Mouse (Mus musculus) liver, postnatal 0 days (tissue): ENCODE measurements around the gene Spon1. TPM values are rescaled to one million over a fixed set of nuclear protein-coding genes. Genes with fewer than 3 reads are reported as not detected.

ENCODE experiments used
- ATAC-seq: fragments of 200-750 bp; cut with Nextera tagmentation; 2 replicates; pipeline ENCODE4 v1.8.0; 2017; ENCODE audit warnings: mild to moderate bottlenecking, moderate library complexity
- DNase-seq: peaks from one replicate; pipeline ENCODE4 v3.0.0-alpha.2; 2016
- H3K27ac ChIP-seq: fragments of 300-500 bp; sonication (generic); 2 replicates; pipeline ENCODE4 v1.5.1; 2014; ENCODE audit warnings: antibody characterized with exemption, moderate library complexity, mild to moderate bottlenecking, low read depth
- H3K27me3 ChIP-seq: fragments of 300-500 bp; sonication (generic); 2 replicates; pipeline ENCODE4 v1.6.1; 2014; ENCODE audit warnings: low read length, control low read depth, mixed read lengths; ENCODE audit not compliant: insufficient read depth
- H3K36me3 ChIP-seq: fragments of 300-500 bp; sonication (generic); replicated peaks from 2 replicates; pipeline ENCODE4 v1.6.1; 2014; ENCODE audit warnings: mild to moderate bottlenecking, control low read depth, low read length, moderate library complexity, mixed read lengths; ENCODE audit not compliant: insufficient read depth
- H3K4me1 ChIP-seq: fragments of 300-500 bp; sonication (generic); 2 replicates; pipeline ENCODE4 v1.6.1; 2014; ENCODE audit warnings: antibody characterized with exemption, mild to moderate bottlenecking, control low read depth; ENCODE audit not compliant: insufficient read depth
- H3K4me2 ChIP-seq: fragments of 300-500 bp; sonication (generic); 2 replicates; pipeline ENCODE4 v1.6.1; 2014; ENCODE audit warnings: low read depth, mild to moderate bottlenecking, low read length, moderate library complexity, mixed read lengths
- H3K4me3 ChIP-seq: fragments of 300-500 bp; sonication (generic); 2 replicates; pipeline ENCODE4 v1.5.1; 2014; ENCODE audit warnings: low read depth, low read length
- H3K9ac ChIP-seq: fragments of 300-500 bp; sonication (generic); replicated peaks from 2 replicates; pipeline ENCODE4 v1.6.1; 2014; ENCODE audit warnings: mild to moderate bottlenecking, moderate library complexity
- H3K9me3 ChIP-seq: fragments of 300-500 bp; sonication (generic); 2 replicates; pipeline ENCODE4 v1.6.1; 2016; ENCODE audit warnings: mild to moderate bottlenecking, control low read depth, low read length, mixed read lengths
- CTCF ChIP-seq: sonication (generic); IDR thresholded peaks from 2 replicates; pipeline ENCODE4 v1.5.1; 2016; ENCODE audit warnings: antibody characterized with exemption, low read depth
- EP300 ChIP-seq: IDR thresholded peaks from 2 replicates; pipeline ENCODE4 v1.6.1; 2016; ENCODE audit warnings: antibody characterized with exemption, low read depth, mild to moderate bottlenecking
- WGBS: fragments of 180-500 bp; shearing (Covaris S2); extraction: QIAGEN DNeasy Blood & Tissue Kit; methylation state at CpG from one replicate; pipeline ENCODE4 v1.1.7; 2014; ENCODE audit not compliant: insufficient replicate concordance; 5-methylcytosine and 5-hydroxymethylcytosine counted together
- polyA plus RNA-seq: library from polyadenylated mRNA; unstranded; fragments of >200 nt; fragmentation: Nextera tagmentation; extraction: Ambion mirVana; gene quantifications from 2 replicates; pipeline ENCODE4 v1.2.1, GENCODE M21; 2015

Spon1 gene
- polyA plus RNA-seq, 1 experiment from 2014 or later = 0.35 TPM

DNA sequence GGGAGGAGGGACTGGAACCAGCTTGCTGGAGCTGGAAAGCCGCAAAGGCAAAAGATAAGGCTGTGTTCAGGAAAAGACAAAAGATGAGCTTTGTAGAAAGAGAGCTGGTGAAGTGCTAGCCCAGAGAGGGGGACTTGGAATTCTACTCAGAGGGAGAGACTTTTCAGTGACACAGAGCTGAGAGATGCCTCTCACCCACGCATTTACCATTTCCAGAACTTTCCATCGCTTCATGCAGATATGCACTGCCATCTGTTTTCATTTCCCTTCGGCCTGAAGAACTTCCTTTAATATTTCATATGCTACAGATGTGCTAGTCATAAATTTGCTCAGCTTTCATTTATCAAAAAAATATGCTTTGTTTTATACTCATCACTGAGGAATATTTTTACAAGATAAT is 150.1 kb downstream of the Spon1 start:
- DNase-seq (no peak), ATAC-seq (no peak)
- H3K4me2 ChIP-seq = no peak overlapping the region
- no peak overlapping the region for H3K9ac ChIP-seq
- no peaks in the 10 kb centered on the region for H3K27me3 ChIP-seq
- H3K36me3 ChIP-seq = no peaks in the 10 kb centered on the region
- H3K4me3 ChIP-seq = no peak overlapping the region
- H3K9me3 ChIP-seq = no peaks in the 10 kb centered on the region
- TF ChIP-seq CTCF (no peak), EP300 (no peak)
- 63% methylated on average over 4 of the region's 4 CpGs for WGBS
- no peak overlapping the region for H3K27ac ChIP-seq
- no peaks in the 10 kb centered on the region for H3K4me1 ChIP-seq

GRCm38 (mm10) chr7:113918916-113919315 is 153.1 kb downstream of the Spon1 start:
- H3K4me3 ChIP-seq = no peak overlapping the region
- H3K27ac ChIP-seq = no peak overlapping the region
- no peaks in the 10 kb centered on the region for H3K36me3 ChIP-seq
- no peaks in the 10 kb centered on the region for H3K27me3 ChIP-seq
- no peaks in the 10 kb centered on the region for H3K9me3 ChIP-seq
- no peak overlapping the region for H3K9ac ChIP-seq
- 80% methylated on average over 3 of the region's 3 CpGs for WGBS
- no peak overlapping the region for H3K4me2 ChIP-seq
- ATAC-seq (no peak), DNase-seq (no peak)
- TF ChIP-seq EP300 = no peak
- H3K4me1 ChIP-seq = no peaks in the 10 kb centered on the region

DNA sequence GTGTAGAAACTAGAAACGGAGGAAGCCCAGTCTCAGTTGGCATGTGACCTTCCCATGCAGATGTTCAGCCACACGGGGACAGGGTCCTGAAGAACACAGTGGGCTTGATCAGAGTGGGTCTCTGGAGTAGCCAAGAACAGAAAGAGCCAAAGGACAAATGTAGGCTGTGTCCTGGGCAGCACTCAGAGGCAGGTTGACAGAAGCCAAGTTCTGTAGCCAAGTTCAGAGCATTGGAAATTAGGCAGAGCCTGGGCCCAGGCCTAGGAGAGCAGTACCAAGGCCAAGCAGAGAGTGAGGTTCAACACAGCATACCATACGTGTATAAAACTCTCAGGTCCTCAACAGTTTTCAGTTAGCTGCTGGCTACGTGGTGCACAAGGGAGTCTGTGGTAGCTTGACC is 153.7 kb downstream of the Spon1 start:
- Histone ChIP-seq H3K27ac (no peak overlapping the region), H3K4me2 (no peak overlapping the region), H3K9me3 (no peaks in the 10 kb centered on the region), H3K4me1 (no peaks in the 10 kb centered on the region), H3K27me3 (no peaks in the 10 kb centered on the region), H3K4me3 (no peak overlapping the region), H3K9ac (no peak overlapping the region), H3K36me3 (no peaks in the 10 kb centered on the region)
- ATAC-seq (no peak), DNase-seq (no peak)
- no peak for TF ChIP-seq EP300
- no peak for TF ChIP-seq CTCF
- 72% methylated on average over 4 of the region's 4 CpGs for WGBS

GRCm38 (mm10) chr7:113920056-113920455 is 154.3 kb downstream of the Spon1 start:
- H3K27me3 ChIP-seq = no peaks in the 10 kb centered on the region
- H3K27ac ChIP-seq = no peak overlapping the region
- 70% methylated on average over 2 of the region's 2 CpGs for WGBS
- H3K4me2 ChIP-seq = no peak overlapping the region
- TF ChIP-seq EP300 (no peak), CTCF (no peak)
- no peak overlapping the region for H3K9ac ChIP-seq
- ATAC-seq = no peak
- H3K4me3 ChIP-seq = no peak overlapping the region
- no peaks in the 10 kb centered on the region for H3K9me3 ChIP-seq
- no peaks in the 10 kb centered on the region for H3K4me1 ChIP-seq
- H3K36me3 ChIP-seq = no peaks in the 10 kb centered on the region
- no peak for DNase-seq

DNA sequence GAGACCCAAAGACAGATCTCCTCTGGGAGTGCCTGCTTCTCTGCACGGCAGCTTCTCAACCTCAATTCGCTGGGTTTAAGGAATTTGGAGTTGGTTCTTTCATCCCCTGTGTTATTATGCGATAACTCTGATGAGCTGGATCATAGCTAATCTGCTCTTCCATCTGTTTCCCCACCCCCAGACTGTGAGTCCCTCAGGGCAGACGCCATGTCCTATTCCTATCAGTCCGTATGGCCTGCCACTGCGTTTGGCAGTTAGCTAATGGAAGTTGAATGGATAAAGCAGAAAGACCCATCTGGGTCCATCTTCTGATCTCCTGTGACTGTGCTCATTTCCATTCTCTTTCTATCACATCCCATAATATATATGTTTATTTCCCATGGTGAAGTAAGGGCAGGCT is 158.8 kb downstream of the Spon1 start:
- no peak overlapping the region for H3K9ac ChIP-seq
- H3K4me3 ChIP-seq = no peak overlapping the region
- no peaks in the 10 kb centered on the region for H3K4me1 ChIP-seq
- H3K4me2 ChIP-seq = no peak overlapping the region
- DNase-seq = no peak
- TF ChIP-seq CTCF = no peak
- no peak for TF ChIP-seq EP300
- 78% methylated on average over 6 of the region's 6 CpGs for WGBS
- no peaks in the 10 kb centered on the region for H3K27me3 ChIP-seq
- H3K36me3 ChIP-seq = no peaks in the 10 kb centered on the region
- H3K27ac ChIP-seq = no peak overlapping the region
- ATAC-seq = no peak
- no peaks in the 10 kb centered on the region for H3K9me3 ChIP-seq

DNA sequence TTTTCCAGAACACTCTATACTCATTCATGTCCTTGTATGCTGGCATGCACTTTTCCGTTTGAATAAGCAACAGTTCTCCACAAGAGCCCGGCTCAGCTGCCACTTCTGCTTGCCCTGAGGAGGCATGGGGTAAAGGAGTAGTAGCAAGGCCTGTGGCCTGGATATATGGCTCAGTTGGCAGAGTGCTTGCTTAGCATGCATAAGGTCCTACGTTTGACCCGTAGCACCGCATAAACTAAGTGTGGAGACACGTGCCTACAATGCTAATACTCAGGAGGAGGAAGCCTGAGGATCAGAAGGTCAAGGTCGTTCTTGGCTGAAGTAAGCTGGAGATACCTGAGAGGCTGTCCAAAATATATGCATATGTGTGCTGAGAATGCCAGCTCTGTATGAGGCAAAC is 185.1 kb downstream of the Spon1 start:
- ATAC-seq (no peak), DNase-seq (no peak)
- no peak overlapping the region for H3K4me3 ChIP-seq
- H3K4me2 ChIP-seq = no peak overlapping the region
- no peaks in the 10 kb centered on the region for H3K27me3 ChIP-seq
- 79% methylated on average over 7 of the region's 7 CpGs for WGBS
- TF ChIP-seq CTCF = no peak
- no peak for TF ChIP-seq EP300
- H3K27ac ChIP-seq = no peak overlapping the region
- no peaks in the 10 kb centered on the region for H3K36me3 ChIP-seq
- H3K9ac ChIP-seq = no peak overlapping the region
- H3K4me1 ChIP-seq = no peaks in the 10 kb centered on the region
- no peaks in the 10 kb centered on the region for H3K9me3 ChIP-seq

DNA sequence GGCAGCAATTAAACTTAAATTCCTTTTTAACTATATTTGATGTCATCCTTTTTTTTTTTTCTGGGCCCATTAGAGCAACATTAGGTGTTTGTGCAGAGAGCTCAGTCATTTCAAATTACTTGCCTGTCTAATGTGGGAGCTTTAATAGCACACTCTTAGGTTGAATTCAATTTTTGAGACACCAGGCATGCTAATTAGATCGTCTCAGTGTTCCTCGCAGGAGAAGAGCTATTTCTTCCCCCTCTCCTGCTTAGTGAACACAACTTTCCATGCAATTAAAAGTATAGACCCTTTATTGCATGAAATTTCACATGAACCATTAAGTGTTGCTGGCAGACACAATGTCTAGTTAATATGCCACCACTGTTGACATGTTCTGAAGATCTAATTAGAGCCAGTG is 189.6 kb downstream of the Spon1 start:
- H3K4me3 ChIP-seq = no peak overlapping the region
- H3K9ac ChIP-seq = no peak overlapping the region
- DNase-seq = no peak
- H3K9me3 ChIP-seq = no peaks in the 10 kb centered on the region
- no peaks in the 10 kb centered on the region for H3K4me1 ChIP-seq
- ATAC-seq = no peak
- WGBS = 90% methylated on average over 2 of the region's 2 CpGs
- no peak overlapping the region for H3K27ac ChIP-seq
- no peak overlapping the region for H3K4me2 ChIP-seq
- no peak for TF ChIP-seq EP300
- no peak for TF ChIP-seq CTCF
- no peaks in the 10 kb centered on the region for H3K27me3 ChIP-seq
- no peaks in the 10 kb centered on the region for H3K36me3 ChIP-seq
